Mouse (Mus musculus): ENCODE data around the gene Gprin2. TPM values are rescaled to one million over a fixed set of nuclear protein-coding genes. Genes with fewer than 3 reads are reported as not detected.

Gprin2 gene
- under 1 TPM; 0.08 to 0.17 TPM for total RNA-seq (2021)

- DNase-seq: peak; percentile 8 to 10
- intact Hi-C loops (cut with DNase I): no loop called here
Observed at GRCm38 (mm10) chr14:34201231-34202035, at the start of gene Gprin2. TSS of gene Gprin2 (minus strand) at chr14:34201653.

- intact Hi-C loops (cut with DNase I): no loop called here
Observed at GRCm38 (mm10) chr14:34240676-34241075, 39.2 kb upstream of the Gprin2 start.

DNA sequence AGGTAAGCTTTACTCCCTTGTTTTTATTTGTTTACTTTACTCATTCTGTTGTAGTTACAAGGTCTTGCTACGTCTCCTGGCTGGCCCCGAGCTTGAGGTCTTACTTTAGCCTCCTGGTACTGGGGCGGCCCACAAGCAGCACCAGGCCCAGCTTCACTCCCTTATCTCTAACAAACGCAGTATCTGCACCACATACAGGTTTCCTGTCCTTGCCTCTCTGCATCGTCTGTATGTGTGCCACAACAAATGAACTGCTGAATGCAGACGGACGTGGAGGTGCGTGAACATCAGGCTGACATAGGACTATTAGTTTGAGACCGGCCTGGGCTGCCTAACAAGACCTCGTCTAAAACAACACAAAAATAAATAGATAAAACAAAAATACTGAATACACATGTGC lies 38.8 kb upstream of the Gprin2 start:
- no peak for DNase-seq
- intact Hi-C loops (cut with DNase I): no loop called here

More at GRCm38 (mm10) chr14:34240676-34241075, 39.2 kb upstream of the Gprin2 start:
- DNase-seq: no peak

DNA sequence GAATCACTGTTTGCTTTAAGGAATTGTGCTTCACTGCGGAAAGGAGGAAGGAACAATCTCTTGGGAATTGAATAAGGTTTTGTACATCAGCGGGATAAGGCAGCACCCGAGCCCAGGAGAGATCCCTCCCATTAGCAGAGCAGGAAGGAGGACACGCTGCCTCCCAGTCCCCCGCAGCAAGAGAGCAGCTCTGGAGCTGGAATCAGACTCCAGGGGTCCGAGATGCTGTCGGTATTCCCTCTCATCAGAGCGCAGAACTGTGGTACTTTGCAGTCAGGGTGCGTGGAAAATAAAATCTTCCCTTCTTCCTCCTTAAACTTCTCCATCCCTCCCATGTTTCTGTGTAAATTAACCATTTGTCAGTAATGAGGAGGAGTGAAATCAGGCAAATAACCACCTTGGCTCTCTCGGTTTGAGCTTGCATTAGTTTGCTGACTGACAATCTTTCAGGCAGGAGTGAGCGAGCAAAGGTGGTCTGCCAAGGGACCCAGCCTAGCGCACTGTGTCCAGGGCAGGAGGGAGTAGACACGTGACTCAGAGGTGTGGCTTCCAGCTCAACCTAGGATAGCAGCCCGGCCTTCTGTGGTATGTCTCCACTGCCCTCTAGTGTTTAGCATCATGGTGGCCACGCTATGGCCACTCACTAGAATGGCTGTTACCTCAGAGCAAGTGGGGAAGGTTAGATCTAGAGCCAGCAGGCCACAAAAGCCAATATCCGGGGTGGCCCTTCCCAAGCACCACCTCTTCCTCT lies 33.4 kb upstream of the Gprin2 start:
- intact Hi-C loops (cut with DNase I): loop anchor here (1.0 to 5.0 kb wide), 4 partner anchors 48 to 273 kb away; no protein-coding TSS in a partner anchor
- peak; percentile 59 for DNase-seq

DNA sequence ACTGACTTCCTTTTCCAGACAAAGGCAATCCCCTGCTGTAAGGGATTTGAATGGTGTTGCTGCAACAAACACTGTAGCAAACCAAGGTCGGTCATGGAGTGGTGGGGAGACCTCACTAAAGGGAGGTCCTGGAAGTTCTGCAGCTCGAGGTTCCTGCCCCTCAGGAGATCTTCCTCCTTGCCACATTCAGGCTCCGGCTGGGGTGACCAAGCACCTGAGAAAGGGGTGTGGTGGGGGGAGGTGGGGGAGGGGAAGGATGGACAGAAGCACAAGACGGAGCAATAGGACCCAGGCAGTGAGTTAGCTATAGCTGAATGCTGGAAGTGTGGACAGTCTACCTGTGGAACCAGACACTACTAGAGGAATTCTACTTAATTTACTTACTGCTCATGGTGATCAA lies 32.4 kb upstream of the Gprin2 start:
- intact Hi-C loops (cut with DNase I): loop anchor here (1.0 kb wide), 1 partner anchor 129 kb away; no protein-coding TSS in a partner anchor
- no peak for DNase-seq

- intact Hi-C loops (cut with DNase I): no loop called here
- no peak for DNase-seq
Observed at GRCm38 (mm10) chr14:34232866-34233680, 31.6 kb upstream of the Gprin2 start.

- intact Hi-C loops (cut with DNase I): no loop called here
Observed at GRCm38 (mm10) chr14:34232340-34232739, 30.9 kb upstream of the Gprin2 start.

GRCm38 (mm10) chr14:34228830-34229506 lies 27.5 kb upstream of the Gprin2 start:
- DNase-seq: no peak
- intact Hi-C loops (cut with DNase I): no loop called here

More at GRCm38 (mm10) chr14:34232340-34232739, 30.9 kb upstream of the Gprin2 start:
- no peak for DNase-seq

GRCm38 (mm10) chr14:34227981-34228380 lies 26.5 kb upstream of the Gprin2 start:
- intact Hi-C loops (cut with DNase I): no loop called here
- no peak for DNase-seq

DNA sequence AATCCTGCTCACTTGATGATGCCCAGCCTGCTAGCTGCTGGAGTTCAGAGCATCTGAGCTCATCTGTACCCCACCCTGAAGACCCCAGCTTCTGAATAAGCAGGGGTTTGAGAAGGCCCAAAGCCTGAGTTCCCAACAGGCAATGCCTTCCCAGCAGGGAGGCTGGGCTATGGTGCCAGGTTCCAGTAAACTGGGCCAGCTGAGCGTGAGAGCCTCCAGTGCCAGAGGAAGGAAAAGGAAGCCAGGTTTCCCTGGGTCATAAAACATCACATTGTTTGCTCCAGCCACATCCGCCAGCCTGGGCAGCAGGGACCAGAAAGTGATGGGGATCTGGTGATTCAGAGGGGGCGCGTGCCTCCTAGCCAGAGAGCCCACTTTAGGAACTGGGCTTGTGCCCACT lies 25.1 kb upstream of the Gprin2 start:
- intact Hi-C loops (cut with DNase I): no loop called here
- no peak for DNase-seq

- intact Hi-C loops (cut with DNase I): no loop called here
- DNase-seq: no peak
Observed at GRCm38 (mm10) chr14:34225986-34226385, 24.5 kb upstream of the Gprin2 start.

- intact Hi-C loops (cut with DNase I): no loop called here
- no peak for DNase-seq
Observed at GRCm38 (mm10) chr14:34223362-34223898, 22.0 kb upstream of the Gprin2 start.

GRCm38 (mm10) chr14:34221416-34222077 lies 20.1 kb upstream of the Gprin2 start:
- no peak for DNase-seq
- intact Hi-C loops (cut with DNase I): no loop called here

DNA sequence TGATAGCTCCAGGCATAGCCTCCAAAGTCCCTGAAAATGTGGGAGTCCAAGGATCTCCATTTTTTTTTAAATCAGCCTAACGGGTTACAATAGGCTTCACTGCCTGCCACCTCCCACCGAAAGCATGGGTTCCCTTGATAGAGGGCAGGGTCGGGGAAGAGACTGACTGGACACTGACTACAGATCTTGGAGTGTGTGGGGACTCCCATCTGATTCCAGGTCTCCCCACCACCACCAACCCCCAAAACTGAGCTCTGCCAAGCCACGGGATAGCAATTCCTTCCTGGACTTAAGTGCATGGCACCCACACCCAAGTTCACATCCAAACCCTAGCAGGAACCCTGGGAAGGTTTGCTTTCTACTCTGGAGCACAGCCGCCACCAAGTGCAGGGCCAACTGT lies 19.0 kb upstream of the Gprin2 start:
- intact Hi-C loops (cut with DNase I): no loop called here
- no peak for DNase-seq

DNA sequence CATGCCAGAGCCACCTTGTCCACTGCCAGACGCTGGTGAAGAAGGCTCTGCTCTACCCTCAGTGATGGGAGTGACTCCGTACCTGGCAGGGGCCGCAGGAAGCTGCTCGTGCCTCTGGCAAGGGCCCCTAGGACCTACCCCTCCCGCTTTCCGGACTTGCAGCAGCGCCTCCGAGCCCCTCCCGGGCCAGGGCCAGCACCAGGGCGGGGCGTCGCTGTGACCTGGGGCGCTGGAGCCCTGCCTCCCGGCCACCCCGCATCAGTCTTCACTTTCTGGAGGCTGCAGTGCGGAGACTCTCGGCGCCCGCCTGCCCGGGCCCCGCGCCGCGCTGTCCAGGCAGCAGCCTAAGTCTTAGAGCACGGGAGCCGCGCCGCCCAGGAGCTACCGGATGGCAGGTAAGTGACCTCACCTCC lies 18.3 kb upstream of the Gprin2 start:
- intact Hi-C loops (cut with DNase I): no loop called here
- DNase-seq: no peak

- intact Hi-C loops (cut with DNase I): no loop called here
- DNase-seq: no peak
Observed at GRCm38 (mm10) chr14:34219295-34219694, 17.8 kb upstream of the Gprin2 start, which contains the start of gene Syt15. TSS of gene Syt15 (plus strand) at chr14:34219595.

DNA sequence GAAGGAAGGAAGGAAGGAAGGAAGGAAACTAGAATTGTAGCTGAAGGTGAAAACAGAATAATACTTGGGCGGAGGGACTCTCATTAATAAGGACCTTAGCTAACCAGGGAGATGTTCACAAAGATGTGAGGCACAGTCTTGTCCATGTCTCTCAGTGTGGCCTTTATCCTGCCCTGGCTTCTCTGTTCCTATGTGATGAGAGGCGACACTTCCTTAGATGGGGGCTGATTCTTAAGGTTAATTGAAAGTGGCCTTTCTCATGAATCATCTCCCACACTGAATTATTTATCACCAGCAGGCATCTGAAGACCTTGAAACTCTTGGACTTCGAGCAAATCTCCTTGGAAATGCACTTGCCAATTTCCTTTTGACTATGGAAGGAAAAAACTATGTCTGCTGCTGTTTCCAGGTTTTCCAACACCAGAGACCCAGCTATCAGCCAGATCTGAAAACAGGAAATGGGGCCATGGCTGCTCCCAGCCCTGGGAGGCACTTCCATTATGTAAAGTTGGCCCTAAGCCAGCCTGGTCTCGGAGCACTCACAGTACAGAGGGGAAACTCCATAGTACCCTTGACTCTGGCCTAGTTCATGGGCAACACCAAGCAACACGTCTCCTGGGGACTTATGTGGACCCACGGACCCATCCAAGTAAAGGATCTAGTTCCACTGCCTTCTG lies 14.1 kb upstream of the Gprin2 start:
- no peak for DNase-seq
- intact Hi-C loops (cut with DNase I): no loop called here

DNA sequence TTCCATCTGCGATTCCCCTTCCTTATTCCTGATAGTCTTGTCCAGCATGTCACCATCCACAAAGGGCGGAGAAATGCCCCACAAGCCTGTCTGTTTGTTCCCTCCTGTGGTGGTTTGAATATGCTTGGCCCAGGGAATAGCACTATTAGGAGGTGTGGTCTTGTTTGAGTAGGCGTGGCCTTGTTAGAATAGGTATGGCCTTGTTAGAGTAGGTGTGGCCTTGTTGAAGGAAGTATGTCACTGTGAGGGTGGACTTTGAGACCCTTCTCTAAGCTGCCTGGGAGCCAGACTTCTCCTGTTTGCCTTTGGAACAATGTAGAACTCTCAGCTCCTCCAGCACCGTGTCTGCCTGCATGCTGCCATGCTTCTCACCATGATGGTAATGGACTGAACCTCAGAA lies 8.5 kb upstream of the Gprin2 start:
- intact Hi-C loops (cut with DNase I): loop anchor here (2.0 kb wide), 1 partner anchor 129 kb away; no protein-coding TSS in a partner anchor
- no peak for DNase-seq

- DNase-seq: no peak
- intact Hi-C loops (cut with DNase I): loop anchor here (2.0 kb wide), 1 partner anchor 128 kb away; no protein-coding TSS in a partner anchor
Observed at GRCm38 (mm10) chr14:34209080-34209479, 7.6 kb upstream of the Gprin2 start.

Measured in heart, postnatal 36 days (tissue).